Mouse (Mus musculus) adipocyte (in vitro differentiated cells): Measurements from ENCODE around the gene Rufy3.

Source experiments
- DNase-seq: peaks from one replicate; pipeline ENCODE4 v3.0.0-alpha.2; 2016; ENCODE audit warnings: low spot score

Rufy3 gene

GRCm38 (mm10) chr5:88629987-88630386 lies 65.1 kb downstream of the Rufy3 start:
- DNase-seq: no peak

GRCm38 (mm10) chr5:88630883-88631282 lies 66.0 kb downstream of the Rufy3 start:
- DNase-seq: peak; percentile 49

- no peak for DNase-seq
These were observed 66.7 kb downstream of the Rufy3 start for GRCm38 (mm10) chr5:88631545-88631944.

GRCm38 (mm10) chr5:88632463-88632862 lies 67.6 kb downstream of the Rufy3 start:
- peak; percentile 21 for DNase-seq

- no peak for DNase-seq
These were observed 69.2 kb downstream of the Rufy3 start for GRCm38 (mm10) chr5:88634076-88634475.

GRCm38 (mm10) chr5:88642786-88643185 lies 77.9 kb downstream of the Rufy3 start:
- no peak for DNase-seq

GRCm38 (mm10) chr5:88643491-88643890 lies 78.7 kb downstream of the Rufy3 start:
- no peak for DNase-seq

GRCm38 (mm10) chr5:88644901-88645300 lies 80.1 kb downstream of the Rufy3 start:
- no peak for DNase-seq

- DNase-seq: no peak
These were observed 80.6 kb downstream of the Rufy3 start for GRCm38 (mm10) chr5:88645405-88645804.

GRCm38 (mm10) chr5:88649250-88650173 lies 84.7 kb downstream of the Rufy3 start:
- no peak for DNase-seq

GRCm38 (mm10) chr5:88652589-88652988 lies 87.7 kb downstream of the Rufy3 start:
- DNase-seq: no peak

- no peak for DNase-seq
These were observed 93.0 kb downstream of the Rufy3 start for GRCm38 (mm10) chr5:88657868-88658267.

GRCm38 (mm10) chr5:88663151-88663550 lies 98.3 kb downstream of the Rufy3 start:
- DNase-seq: peak; percentile 71

GRCm38 (mm10) chr5:88663875-88664274 lies 99.0 kb downstream of the Rufy3 start:
- peak; percentile 77 for DNase-seq

GRCm38 (mm10) chr5:88674703-88675442 lies 110.0 kb downstream of the Rufy3 start:
- peak; percentile 38 for DNase-seq

- DNase-seq: peak; percentile 92
These were observed 110.9 kb downstream of the Rufy3 start, which contains the start of gene Grsf1 for GRCm38 (mm10) chr5:88675443-88676387. TSS of gene Grsf1 (minus strand) at chr5:88676171.

- DNase-seq: no peak
These were observed 114.1 kb downstream of the Rufy3 start for GRCm38 (mm10) chr5:88678929-88679328.

GRCm38 (mm10) chr5:88679341-88679740 lies 114.5 kb downstream of the Rufy3 start:
- no peak for DNase-seq

- no peak for DNase-seq
These were observed 115.7 kb downstream of the Rufy3 start for GRCm38 (mm10) chr5:88680567-88680966.

- DNase-seq: no peak
These were observed 118.9 kb downstream of the Rufy3 start for GRCm38 (mm10) chr5:88683706-88684105.

GRCm38 (mm10) chr5:88684226-88684625 lies 119.4 kb downstream of the Rufy3 start:
- DNase-seq: no peak

GRCm38 (mm10) chr5:88685306-88685705 lies 120.5 kb downstream of the Rufy3 start:
- no peak for DNase-seq
